Mouse (Mus musculus): ENCODE measurements around the gene Dapp1. TPM values are rescaled to one million over a fixed set of nuclear protein-coding genes. Genes with fewer than 3 reads are reported as not detected.

The Dapp1 gene
- polyA plus RNA-seq, 1 experiment from 2014 or later = 22.7 TPM

- Histone ChIP-seq H3K36me3 (peaks cover 23% of the 10 kb centered on the region; the same call in 1 of the 2 replicates), H3K9me3 (replicated peaks) (no peaks in the 10 kb centered on the region), H3K4me1 (peaks cover 60% of the 10 kb centered on the region), H3K4me2 (peak overlapping the region; percentile 78), H3K9ac (peak overlapping the region; percentile 83), H3K27me3 (replicated peaks) (no peaks in the 10 kb centered on the region), H3K27ac (peak overlapping the region; percentile 84), H3K4me3 (peak overlapping the region; percentile 71)
- WGBS (ENCODE audit: insufficient replicate concordance) = 7% methylated on average over 15 of the region's 15 CpGs
- peak; percentile 81 for ATAC-seq
Observed at GRCm38 (mm10) chr3:137980435-137981381, 637 bp downstream of the Dapp1 start.

GRCm38 (mm10) chr3:137978233-137978632 lies 3.1 kb downstream of the Dapp1 start:
- ATAC-seq = no peak
- Histone ChIP-seq H3K4me2 (peak overlapping the region; percentile 78), H3K36me3 (peaks cover 33% of the 10 kb centered on the region), H3K9me3 (replicated peaks) (no peaks in the 10 kb centered on the region), H3K27ac (peak overlapping the region; percentile 84), H3K4me1 (peaks cover 84% of the 10 kb centered on the region), H3K4me3 (peak overlapping the region; percentile 71), H3K27me3 (replicated peaks) (no peaks in the 10 kb centered on the region), H3K9ac (peak overlapping the region; percentile 83; the same call in 1 of the 2 replicates)
- 46% methylated on average over 5 of the region's 5 CpGs for WGBS (ENCODE audit: insufficient replicate concordance)

- H3K9me3 ChIP-seq (replicated peaks) = no peaks in the 10 kb centered on the region
- ATAC-seq = no peak
- peak overlapping the region; percentile 70 for H3K27ac ChIP-seq
- H3K4me1 ChIP-seq = peaks cover 90% of the 10 kb centered on the region
- H3K4me2 ChIP-seq = peak overlapping the region; percentile 39
- WGBS (ENCODE audit: insufficient replicate concordance) = 65% methylated on average over 6 of the region's 6 CpGs
- H3K36me3 ChIP-seq = peaks cover 33% of the 10 kb centered on the region
- peak overlapping the region; percentile 27 for H3K9ac ChIP-seq
- no peak overlapping the region for H3K4me3 ChIP-seq
- H3K27me3 ChIP-seq (replicated peaks) = no peaks in the 10 kb centered on the region
Observed at GRCm38 (mm10) chr3:137977629-137978041, 3.7 kb downstream of the Dapp1 start.

DNA sequence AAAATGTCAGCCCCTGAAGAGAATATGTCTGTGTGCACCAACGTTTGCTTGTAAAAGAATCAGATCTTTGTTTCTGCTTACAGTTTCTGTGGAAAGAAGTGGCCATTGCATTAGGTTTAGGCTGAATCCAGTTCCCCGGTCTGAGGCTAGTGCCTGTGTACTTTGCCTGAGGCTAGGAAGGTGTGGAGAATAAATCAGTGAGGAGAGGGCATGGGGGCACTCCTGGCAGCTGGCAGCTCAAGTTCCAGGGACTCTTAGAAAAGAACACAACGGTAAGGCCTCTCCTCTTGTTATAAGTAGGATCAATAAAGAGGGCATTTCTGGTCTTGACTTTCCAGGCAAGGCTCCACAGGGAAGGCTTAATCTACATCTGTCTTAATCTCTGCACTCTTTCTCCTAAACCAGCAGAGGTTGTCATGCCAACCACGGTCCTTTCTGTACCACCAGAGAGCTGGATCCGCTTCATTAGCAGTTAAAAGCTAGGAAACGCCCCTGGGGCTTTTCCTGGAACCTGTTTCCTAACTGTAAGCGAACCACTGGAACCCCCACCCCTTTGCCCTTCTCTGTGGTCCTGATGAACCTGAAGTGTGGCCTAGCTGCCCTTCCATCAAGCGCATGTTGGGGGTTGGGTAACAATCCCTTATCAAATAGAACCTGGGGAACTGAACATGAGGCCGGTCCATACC lies 4.3 kb downstream of the Dapp1 start:
- Histone ChIP-seq H3K4me2 (peak overlapping the region; percentile 39), H3K4me3 (no peak overlapping the region), H3K9me3 (replicated peaks) (no peaks in the 10 kb centered on the region), H3K4me1 (peaks cover 92% of the 10 kb centered on the region), H3K27ac (peak overlapping the region; percentile 70; the same call in 1 of the 2 replicates), H3K36me3 (peaks cover 33% of the 10 kb centered on the region), H3K9ac (0 out of 2 replicates have a peak overlapping the region, but pooled peaks have one; percentile 27), H3K27me3 (replicated peaks) (no peaks in the 10 kb centered on the region)
- WGBS (ENCODE audit: insufficient replicate concordance) = 58% methylated on average over 9 of the region's 9 CpGs
- no peak for ATAC-seq

GRCm38 (mm10) chr3:137975856-137976423 lies 5.4 kb downstream of the Dapp1 start:
- Histone ChIP-seq H3K4me1 (peaks cover 92% of the 10 kb centered on the region), H3K4me2 (no peak overlapping the region), H3K4me3 (no peak overlapping the region), H3K36me3 (peaks cover 33% of the 10 kb centered on the region), H3K9me3 (replicated peaks) (no peaks in the 10 kb centered on the region), H3K9ac (no peak overlapping the region), H3K27me3 (replicated peaks) (no peaks in the 10 kb centered on the region), H3K27ac (no peak overlapping the region; the same call in 1 of the 2 replicates)
- no peak for ATAC-seq
- WGBS (ENCODE audit: insufficient replicate concordance) = 70% methylated on average over 17 of the region's 17 CpGs

DNA sequence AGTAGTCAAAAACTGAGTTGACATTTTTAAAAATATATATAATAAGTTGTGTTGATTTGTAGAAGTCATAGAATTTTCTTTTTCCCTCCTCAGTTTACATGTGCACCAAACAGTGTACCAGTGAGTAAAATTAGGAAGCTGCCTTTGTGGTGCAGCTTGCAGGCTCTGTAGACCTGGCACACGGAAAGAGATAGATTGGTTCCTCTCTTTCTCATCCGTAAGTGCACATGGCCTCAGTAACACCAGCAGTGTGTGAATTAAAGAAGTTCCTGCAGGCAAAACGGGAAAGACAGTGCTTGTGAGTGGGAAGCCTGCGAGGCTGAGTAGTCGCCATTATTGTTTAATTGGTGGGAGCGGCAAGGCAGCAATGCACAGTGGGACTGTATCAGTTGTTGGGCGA lies 5.9 kb downstream of the Dapp1 start:
- H3K9ac ChIP-seq = no peak overlapping the region
- peaks cover 33% of the 10 kb centered on the region for H3K36me3 ChIP-seq
- no peaks in the 10 kb centered on the region for H3K9me3 ChIP-seq (replicated peaks)
- H3K27ac ChIP-seq = no peak overlapping the region; the same call in 1 of the 2 replicates
- peaks cover 96% of the 10 kb centered on the region for H3K4me1 ChIP-seq
- H3K4me3 ChIP-seq = no peak overlapping the region
- no peaks in the 10 kb centered on the region for H3K27me3 ChIP-seq (replicated peaks)
- ATAC-seq = no peak
- WGBS (ENCODE audit: insufficient replicate concordance) = 75% methylated on average over 7 of the region's 7 CpGs
- H3K4me2 ChIP-seq = no peak overlapping the region

DNA sequence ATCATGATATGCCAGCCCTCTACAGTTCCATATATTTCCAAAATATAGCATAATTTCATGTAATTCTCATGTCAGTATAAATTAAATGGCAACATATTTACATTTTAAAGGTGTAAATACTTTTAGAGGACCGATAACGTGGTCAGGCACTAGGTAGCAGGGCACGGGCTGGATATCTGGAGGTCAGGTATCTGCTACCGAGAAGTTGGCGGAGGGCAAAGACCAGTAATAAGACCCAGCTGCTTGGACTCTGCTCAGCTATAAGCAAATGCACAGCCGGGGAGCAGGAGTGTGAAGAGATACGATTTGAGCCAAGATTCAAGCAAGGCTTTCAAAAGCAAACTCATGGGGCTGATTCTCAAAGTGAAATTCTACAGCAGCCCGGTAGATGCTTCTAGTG lies 7.0 kb downstream of the Dapp1 start:
- ATAC-seq = no peak
- Histone ChIP-seq H3K4me1 (peaks cover 93% of the 10 kb centered on the region), H3K36me3 (peaks cover 33% of the 10 kb centered on the region), H3K4me2 (peak overlapping the region; percentile 17; the same call in 1 of the 2 replicates), H3K27me3 (replicated peaks) (no peaks in the 10 kb centered on the region), H3K9ac (0 out of 2 replicates have a peak overlapping the region, but pooled peaks have one; percentile 25), H3K27ac (peak overlapping the region; percentile 66), H3K9me3 (replicated peaks) (no peaks in the 10 kb centered on the region), H3K4me3 (no peak overlapping the region)
- 82% methylated on average over 8 of the region's 8 CpGs for WGBS (ENCODE audit: insufficient replicate concordance)

DNA sequence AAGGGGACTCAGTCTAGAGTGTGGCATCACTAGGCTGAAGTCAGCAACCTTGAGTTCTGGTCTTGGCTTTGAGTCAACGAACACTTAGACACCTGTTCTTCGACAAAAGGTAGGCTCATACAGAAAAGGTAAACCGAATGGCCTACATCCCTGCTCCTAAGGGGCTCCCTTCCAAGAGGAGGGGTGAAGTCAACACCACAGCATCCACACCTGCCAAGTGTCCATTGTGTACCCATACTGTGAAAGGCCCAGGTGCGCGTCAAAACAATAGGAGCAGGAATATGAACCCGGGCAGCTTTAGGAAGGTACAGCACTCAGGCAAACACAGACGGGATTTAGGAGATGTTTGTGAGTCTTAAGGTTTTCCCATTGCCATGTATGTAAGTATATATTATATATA lies 8.4 kb downstream of the Dapp1 start:
- Histone ChIP-seq H3K4me1 (peaks cover 88% of the 10 kb centered on the region), H3K27ac (peak overlapping the region; percentile 99), H3K36me3 (peaks cover 29% of the 10 kb centered on the region), H3K4me3 (peak overlapping the region; percentile 20; the same call in 1 of the 2 replicates), H3K9ac (peak overlapping the region; percentile 56), H3K9me3 (replicated peaks) (no peaks in the 10 kb centered on the region), H3K27me3 (replicated peaks) (no peaks in the 10 kb centered on the region), H3K4me2 (peak overlapping the region; percentile 61)
- WGBS (ENCODE audit: insufficient replicate concordance) = 85% methylated on average over 7 of the region's 7 CpGs
- ATAC-seq = no peak

- Histone ChIP-seq H3K36me3 (peaks cover 28% of the 10 kb centered on the region), H3K4me1 (peaks cover 88% of the 10 kb centered on the region), H3K4me3 (peak overlapping the region; percentile 20), H3K9me3 (replicated peaks) (no peaks in the 10 kb centered on the region), H3K9ac (peak overlapping the region; percentile 56), H3K4me2 (peak overlapping the region; percentile 61), H3K27me3 (replicated peaks) (no peaks in the 10 kb centered on the region), H3K27ac (peak overlapping the region; percentile 99)
- WGBS (ENCODE audit: insufficient replicate concordance) = 12% methylated on average over 5 of the region's 5 CpGs
- peak; percentile 94 for ATAC-seq
Observed at GRCm38 (mm10) chr3:137972224-137972623, 9.1 kb downstream of the Dapp1 start.

DNA sequence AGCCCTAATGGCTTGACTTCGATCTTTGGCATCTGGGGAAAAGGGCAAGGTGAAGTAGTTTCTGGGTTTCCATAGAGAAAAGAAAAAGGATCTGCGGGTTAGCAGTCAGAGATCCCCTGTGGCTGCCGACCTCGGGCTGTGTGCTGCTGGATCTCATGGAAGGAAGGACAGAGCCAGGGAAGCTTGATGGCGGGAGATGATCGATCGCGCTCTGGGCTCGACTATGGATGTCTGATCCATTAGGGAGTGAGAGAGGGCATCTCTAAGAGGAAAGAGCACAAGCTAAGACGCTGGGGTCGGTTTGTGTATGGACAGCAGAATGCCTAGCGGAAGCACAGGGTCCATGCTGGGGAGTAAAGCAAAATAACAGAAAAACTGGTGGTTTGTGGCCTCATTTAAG lies 11.4 kb downstream of the Dapp1 start:
- Histone ChIP-seq H3K4me2 (peak overlapping the region; percentile 72), H3K4me3 (peak overlapping the region; percentile 26), H3K27ac (peak overlapping the region; percentile 99), H3K27me3 (replicated peaks) (no peaks in the 10 kb centered on the region), H3K36me3 (peaks cover 27% of the 10 kb centered on the region), H3K9ac (peak overlapping the region; percentile 56), H3K4me1 (peaks cover 81% of the 10 kb centered on the region), H3K9me3 (replicated peaks) (no peaks in the 10 kb centered on the region)
- WGBS (ENCODE audit: insufficient replicate concordance) = 32% methylated on average over 12 of the region's 12 CpGs
- ATAC-seq = no peak

DNA sequence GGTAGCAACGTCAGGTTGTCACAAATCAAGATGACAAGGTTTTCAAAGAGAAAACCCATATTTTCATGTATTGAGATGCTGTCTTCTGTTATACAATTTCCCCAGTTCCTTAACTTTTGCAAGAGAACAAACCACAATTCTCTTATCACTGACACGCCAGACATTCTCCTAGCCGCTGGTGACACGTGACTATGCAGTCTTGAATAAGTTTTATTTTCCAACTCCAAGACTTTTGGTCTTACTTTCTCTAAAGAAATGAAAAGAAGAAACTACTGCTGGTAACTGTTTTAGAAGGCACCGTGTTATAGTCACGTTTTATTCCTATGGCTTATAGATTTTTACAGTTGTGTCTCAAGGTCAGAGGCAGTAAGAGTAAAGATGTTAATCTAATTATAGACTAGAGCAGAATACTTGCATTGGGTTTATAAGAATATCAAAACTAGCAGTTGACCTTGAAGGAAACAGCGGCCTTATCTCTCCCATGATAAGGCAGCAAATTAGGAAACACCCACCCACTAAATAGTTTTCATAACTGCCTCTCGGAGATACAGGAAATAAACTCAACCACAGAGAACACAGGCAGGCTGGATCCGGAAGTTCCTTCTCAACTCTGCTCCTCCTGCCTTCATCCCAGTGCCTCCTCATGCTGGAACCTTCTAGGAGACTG lies 12.4 kb downstream of the Dapp1 start:
- Histone ChIP-seq H3K36me3 (peaks cover 31% of the 10 kb centered on the region), H3K9ac (peak overlapping the region; percentile 66), H3K4me1 (peaks cover 79% of the 10 kb centered on the region), H3K9me3 (replicated peaks) (no peaks in the 10 kb centered on the region), H3K27me3 (replicated peaks) (no peaks in the 10 kb centered on the region), H3K4me3 (peak overlapping the region; percentile 45), H3K27ac (peak overlapping the region; percentile 99), H3K4me2 (peak overlapping the region; percentile 72)
- ATAC-seq = peak; percentile 49
- 11% methylated on average over 9 of the region's 9 CpGs for WGBS (ENCODE audit: insufficient replicate concordance)
